Mouse (Mus musculus) embryo, embryonic 11.5 days (tissue): ENCODE results near the gene Vmn2r3.
"Not testable (repeated sequence)": the region's sequence is repeated elsewhere in the genome, so short reads cannot be mapped to it uniquely, and the experiment has no call there.

Experiments
- DNase-seq: peaks from one replicate; pipeline ENCODE4 v3.0.0-alpha.2; 2012; ENCODE audit warnings: low read depth, low spot score

Gene Vmn2r3

GRCm38 (mm10) chr3:64289609-64290008 lies at the start of gene Vmn2r3:
Gene Vmn2r3 (minus strand): TSS chr3:64289709.
- no peak for DNase-seq

DNA sequence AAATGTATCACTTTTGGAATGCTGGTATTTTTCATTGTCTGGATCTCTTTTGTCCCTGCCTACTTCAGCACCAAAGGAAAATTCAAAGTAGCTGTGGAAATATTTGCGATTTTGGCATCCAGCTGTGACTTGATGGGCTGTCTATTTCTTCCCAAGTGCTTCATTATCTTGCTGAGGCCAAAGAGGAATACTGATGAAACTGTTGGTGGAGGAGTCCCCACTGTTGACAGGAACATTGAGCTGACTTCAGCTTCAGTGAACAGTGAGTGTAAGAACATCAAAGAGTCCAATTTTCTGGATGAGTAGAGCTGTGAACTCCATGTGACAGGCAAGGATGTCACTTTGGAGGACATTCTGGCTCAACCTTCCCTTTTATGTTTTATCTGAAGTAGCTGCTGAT lies 43.0 kb upstream of the Vmn2r3 start:
- no peak for DNase-seq

DNA sequence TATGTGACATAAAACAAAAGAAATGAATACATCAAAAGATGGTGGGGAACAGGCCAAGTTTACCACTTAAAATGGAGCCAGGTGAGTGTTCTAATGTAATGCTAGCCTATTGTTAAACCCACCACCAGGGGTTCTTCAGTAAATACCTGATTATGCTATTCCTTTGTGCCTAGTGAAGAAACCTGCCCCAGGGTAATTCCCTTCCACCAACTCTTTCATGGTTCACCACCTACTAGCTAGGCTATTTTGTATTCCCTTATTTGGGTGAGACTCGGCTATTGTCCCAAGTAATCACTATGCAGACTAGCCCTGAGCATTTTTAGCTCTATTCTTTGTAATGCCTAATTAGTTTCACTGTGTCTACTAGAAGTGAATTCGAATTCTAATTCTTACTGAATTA lies 32.3 kb upstream of the Vmn2r3 start:
- DNase-seq: no peak

DNA sequence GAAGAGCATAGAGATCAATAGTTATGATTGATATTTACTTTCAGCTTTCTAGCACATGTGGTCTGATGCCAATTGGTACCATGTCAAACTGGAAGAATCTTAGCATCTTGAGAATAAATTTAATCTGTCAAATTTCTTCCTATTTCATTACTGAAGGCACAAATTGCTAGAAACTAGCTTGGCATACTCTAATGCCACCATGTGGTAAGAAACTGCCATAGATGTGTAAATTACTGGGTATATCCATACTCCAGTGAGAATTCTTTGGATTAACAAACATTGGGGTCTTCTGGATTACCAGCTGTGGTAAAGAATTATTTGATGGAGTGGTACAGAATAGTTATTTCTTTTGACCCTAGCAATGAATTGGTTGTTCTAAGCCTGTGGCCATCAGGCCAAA lies 17.3 kb upstream of the Vmn2r3 start:
- DNase-seq: no peak

DNA sequence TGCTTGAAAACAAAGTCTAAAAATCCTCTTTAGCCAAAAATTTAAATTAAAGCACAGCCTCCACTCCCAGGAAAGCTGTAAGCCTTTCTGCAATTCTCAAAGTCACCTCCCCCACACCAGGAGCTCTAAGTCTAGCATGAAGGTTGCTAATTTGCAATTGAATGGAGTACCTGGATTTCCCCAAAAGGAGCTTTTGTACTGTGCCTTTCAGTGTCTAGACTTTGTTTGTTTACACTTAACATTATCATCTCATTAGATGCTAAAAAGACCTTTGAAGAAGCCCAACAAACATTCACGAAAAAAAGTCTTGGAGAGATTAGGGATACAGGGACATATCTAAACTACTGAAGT lies 23.8 kb downstream of the Vmn2r3 start:
- DNase-seq: no peak

- DNase-seq: not testable (repeated sequence)
Measured at GRCm38 (mm10) chr3:64265056-64265761, 24.3 kb downstream of the Vmn2r3 start.

GRCm38 (mm10) chr3:64259582-64259981 lies 29.9 kb downstream of the Vmn2r3 start:
- no peak for DNase-seq

- DNase-seq: no peak
Measured at GRCm38 (mm10) chr3:64251646-64252045, 37.9 kb downstream of the Vmn2r3 start.

DNA sequence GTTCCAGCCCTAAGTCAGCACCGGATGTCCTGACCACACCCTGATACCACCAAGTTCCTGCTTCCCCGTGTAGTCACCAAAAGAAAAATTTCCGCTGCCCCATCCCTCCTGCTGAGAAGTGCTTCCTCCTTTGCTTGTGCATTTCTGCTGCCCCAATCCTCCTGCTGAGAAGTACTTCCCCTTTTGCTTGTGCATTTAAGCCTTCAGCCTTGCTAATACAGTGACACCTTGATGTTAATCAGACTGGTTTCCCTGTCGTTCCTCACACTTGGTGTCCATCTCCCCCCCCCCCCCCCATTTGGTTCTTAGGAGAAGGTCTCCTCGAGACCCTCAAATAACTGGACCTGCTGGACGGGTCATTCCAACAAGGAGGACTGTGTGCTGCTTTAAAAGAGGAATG lies 39.0 kb downstream of the Vmn2r3 start:
- DNase-seq: not testable (repeated sequence)

DNA sequence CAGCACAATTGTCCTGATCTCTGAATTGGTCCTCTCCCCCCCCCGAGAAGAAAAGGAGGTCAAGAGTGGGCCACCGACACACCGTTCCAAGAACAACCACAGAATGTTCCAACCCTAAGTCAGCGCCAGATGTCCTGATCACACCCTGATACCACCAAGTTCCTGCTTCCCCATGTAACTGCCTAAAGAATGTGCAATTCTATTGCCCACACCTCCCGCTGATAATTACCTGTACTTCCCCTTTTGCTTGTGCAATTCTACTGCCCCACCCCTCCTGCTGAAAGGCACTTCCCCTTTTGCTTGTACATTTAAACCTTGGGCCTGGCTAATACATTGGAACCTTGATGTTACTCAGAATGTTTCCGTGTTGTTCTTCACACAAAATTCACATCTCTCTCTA lies 54.0 kb downstream of the Vmn2r3 start:
- not testable (repeated sequence) for DNase-seq

GRCm38 (mm10) chr3:64233655-64234054 lies 55.9 kb downstream of the Vmn2r3 start:
- not testable (repeated sequence) for DNase-seq

- no peak for DNase-seq
Measured at GRCm38 (mm10) chr3:64227243-64227642, 62.3 kb downstream of the Vmn2r3 start.
